Mouse (Mus musculus): ENCODE measurements around the gene Rac1.

GRCm38 (mm10) chr5:143497451-143497850, 30.4 kb downstream of the Rac1 start:
- TF ChIP-seq CTCF (IDR thresholded peaks at IDR 0.05; ENCODE audit: insufficient read depth, low read length) = no peak
- TF ChIP-seq POLR2A (IDR thresholded peaks at IDR 0.05; ENCODE audit: borderline replicate concordance, extremely low read depth, low read depth, low read length) = no peak
